Mouse (Mus musculus): ENCODE results near the gene Vps52.

DNA sequence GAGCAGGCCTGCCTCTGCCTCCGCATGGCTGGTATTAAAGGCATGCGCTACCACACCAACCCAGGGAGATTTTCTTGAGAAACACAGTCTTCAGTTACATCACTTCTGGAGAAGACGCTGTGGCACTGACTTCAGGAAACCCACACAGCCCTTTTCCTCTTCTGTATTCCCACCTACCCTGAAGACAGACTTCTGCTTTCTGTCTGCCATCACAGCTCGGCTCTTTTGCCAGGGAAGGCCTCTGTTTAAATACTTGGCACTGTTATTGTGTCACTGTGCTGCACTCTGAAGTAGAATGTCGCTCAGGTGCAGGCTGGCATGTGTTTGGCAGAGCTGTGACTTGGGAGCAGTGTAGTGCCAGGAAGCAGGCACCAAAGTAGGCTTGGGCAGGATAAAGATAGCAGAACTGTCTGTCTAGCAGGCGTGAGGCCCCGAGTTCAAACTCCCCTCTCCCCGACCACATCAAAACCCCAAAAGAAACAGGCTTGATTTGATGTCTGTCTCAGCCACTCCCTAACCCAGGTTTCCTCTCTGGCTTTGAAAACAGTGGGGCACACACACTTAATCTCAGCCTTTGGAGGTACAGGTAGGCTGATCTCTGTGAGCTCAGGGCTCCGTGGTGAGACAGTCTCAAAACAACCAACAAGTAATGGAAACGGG, 8.1 kb upstream of the Vps52 start:
- TF ChIP-seq CTCF (IDR thresholded peaks at IDR 0.05; ENCODE audit: borderline replicate concordance, control insufficient read depth, extremely low read depth, insufficient read depth, low read length, poor library complexity) (no peak), POLR2A (IDR thresholded peaks at IDR 0.05; ENCODE audit: control insufficient read depth, extremely low read depth, insufficient read depth, low read length, poor library complexity) (no peak)
